Mouse (Mus musculus): Measurements from ENCODE around the gene Tmem219. TPM values are rescaled to one million over a fixed set of nuclear protein-coding genes. Genes with fewer than 3 reads are reported as not detected.

The Tmem219 gene
- polyA plus RNA-seq, 1 experiment from 2014 or later = 23.2 TPM

DNA sequence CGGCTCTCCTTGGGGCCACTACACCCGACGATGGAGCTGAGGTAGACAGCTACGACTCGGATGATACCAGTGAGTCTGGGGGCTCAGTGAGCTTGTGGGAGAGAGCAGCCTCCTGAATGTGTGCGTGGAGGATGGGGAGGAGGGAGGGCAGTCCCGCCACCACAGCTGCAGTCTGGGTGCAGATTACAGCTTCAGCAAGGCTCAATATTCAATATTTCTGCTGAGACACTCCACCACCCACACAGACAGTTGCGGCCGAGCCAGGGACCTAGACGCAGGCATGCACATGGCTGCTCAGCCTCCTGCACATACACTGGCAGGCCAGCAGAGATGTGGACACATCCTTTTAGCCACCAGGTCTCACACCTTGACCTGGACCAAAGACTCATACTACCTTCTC, 73.9 kb downstream of the Tmem219 start:
- no peak overlapping the region for H3K9ac ChIP-seq (ENCODE audit: low read depth, low read length)
- H3K9me3 ChIP-seq (ENCODE audit: control insufficient read depth, low read length) = no peaks in the 10 kb centered on the region
- no peak overlapping the region for H3K27ac ChIP-seq (ENCODE audit: low read depth, low read length)
- no peak for DNase-seq (ENCODE audit: low spot score)
- WGBS = 26% methylated on average over 10 of the region's 10 CpGs
- ATAC-seq (replicated peaks; ENCODE audit: low FRiP score) = no peak
- peaks cover 13% of the 10 kb centered on the region for H3K4me1 ChIP-seq (replicated peaks; ENCODE audit: control insufficient read depth, insufficient read depth, low read length)
- H3K27me3 ChIP-seq (replicated peaks; ENCODE audit: control insufficient read depth, insufficient read depth, low read length) = peaks cover 44% of the 10 kb centered on the region
- H3K36me3 ChIP-seq (ENCODE audit: control insufficient read depth, insufficient read depth, low read length) = peaks cover 15% of the 10 kb centered on the region; the same call in 1 of the 2 replicates
- H3K4me2 ChIP-seq = peak overlapping the region; percentile 93
- H3K4me3 ChIP-seq (ENCODE audit: low read depth, low read length) = no peak overlapping the region

DNA sequence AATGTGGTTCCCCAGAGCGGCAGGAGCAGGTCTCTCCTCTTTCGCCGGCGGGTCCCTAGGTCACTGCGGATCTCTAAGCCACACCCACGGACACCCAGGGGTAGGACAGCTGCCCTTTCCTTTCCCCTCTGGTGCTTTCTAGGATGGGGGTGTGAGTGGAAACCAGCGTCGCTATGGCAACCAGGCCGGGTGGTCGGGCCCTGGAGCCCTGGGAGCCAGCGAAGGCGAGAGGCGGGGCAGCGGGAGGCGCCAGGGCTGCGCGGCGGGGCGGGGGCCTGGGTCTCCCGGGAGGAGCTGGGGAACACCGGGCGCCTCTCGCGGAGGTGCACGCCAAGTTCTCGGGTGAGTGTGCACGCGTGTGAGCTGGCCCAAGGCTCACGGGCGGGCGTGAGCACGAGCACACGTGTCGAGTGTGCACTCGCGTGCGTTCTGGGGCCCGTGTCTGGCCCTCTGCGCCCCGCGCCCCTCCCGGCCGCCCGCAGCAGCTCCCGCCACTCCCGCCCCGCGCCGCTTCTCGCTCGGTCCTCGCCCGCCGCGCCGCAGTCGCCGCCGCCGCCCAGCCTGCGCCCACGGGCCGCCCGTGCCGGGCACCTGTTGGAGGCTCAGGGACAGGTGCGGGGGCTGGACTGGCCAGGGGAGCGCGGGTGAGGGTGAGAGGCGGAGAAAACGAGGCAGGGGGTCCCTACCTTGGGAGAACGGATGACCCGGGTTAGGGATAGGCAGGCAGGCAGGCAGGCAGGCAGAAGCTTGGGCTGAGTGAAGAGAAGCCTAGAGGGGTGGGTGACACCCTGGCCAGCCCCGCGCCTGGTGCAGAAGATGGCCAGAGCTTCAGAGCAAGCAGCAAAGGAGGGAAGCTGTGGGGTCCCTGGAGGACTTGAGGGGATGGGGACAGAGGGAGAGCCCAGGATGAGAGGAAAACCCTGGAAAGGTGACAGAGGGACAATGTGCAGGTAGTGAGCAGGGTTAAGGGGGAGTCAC, 75.0 kb downstream of the Tmem219 start:
- H3K4me3 ChIP-seq (ENCODE audit: low read depth, low read length) = peak overlapping the region; percentile 47
- ATAC-seq (replicated peaks; ENCODE audit: low FRiP score) (no peak), DNase-seq (ENCODE audit: low spot score) (no peak)
- 2% methylated on average over 73 of the region's 74 CpGs for WGBS
- peak overlapping the region; percentile 46; the same call in 1 of the 2 replicates for H3K9ac ChIP-seq (ENCODE audit: low read depth, low read length)
- peaks cover 13% of the 10 kb centered on the region for H3K4me1 ChIP-seq (replicated peaks; ENCODE audit: control insufficient read depth, insufficient read depth, low read length)
- H3K27me3 ChIP-seq (replicated peaks; ENCODE audit: control insufficient read depth, insufficient read depth, low read length) = peaks cover 44% of the 10 kb centered on the region
- H3K27ac ChIP-seq (ENCODE audit: low read depth, low read length) = no peak overlapping the region
- peaks cover 6% of the 10 kb centered on the region; the same call in 1 of the 2 replicates for H3K36me3 ChIP-seq (ENCODE audit: control insufficient read depth, insufficient read depth, low read length)
- H3K9me3 ChIP-seq (ENCODE audit: control insufficient read depth, low read length) = no peaks in the 10 kb centered on the region
- peak overlapping the region; percentile 93 for H3K4me2 ChIP-seq

DNA sequence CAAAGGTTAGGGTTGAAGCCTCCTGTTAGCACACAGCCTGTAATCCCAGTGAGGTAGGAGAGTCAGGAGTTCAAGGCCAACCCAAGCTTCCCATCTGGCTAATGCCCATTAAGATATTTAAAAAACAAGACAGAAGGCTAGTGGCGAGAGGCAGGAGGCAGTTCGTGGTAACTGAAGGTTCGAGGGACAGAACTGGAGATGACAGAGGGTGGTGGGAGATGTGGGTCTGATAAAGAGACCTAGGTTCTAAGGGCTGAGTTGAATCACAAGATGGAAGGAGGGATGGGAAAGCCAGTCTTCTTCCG, 75.6 kb downstream of the Tmem219 start, which contains the start of gene Doc2a:
Gene Doc2a (plus strand): TSS at position 301 of the 305 bp plus-strand sequence.
- Histone ChIP-seq H3K27ac (ENCODE audit: low read depth, low read length) (no peak within 1 kb of the TSS), H3K4me1 (replicated peaks; ENCODE audit: control insufficient read depth, insufficient read depth, low read length) (peaks cover 13% of the 10 kb centered on the region), H3K36me3 (ENCODE audit: control insufficient read depth, insufficient read depth, low read length) (peaks cover under 1% of the 10 kb centered on the region; the same call in 1 of the 2 replicates), H3K9me3 (ENCODE audit: control insufficient read depth, low read length) (no peaks in the 10 kb centered on the region), H3K9ac (ENCODE audit: low read depth, low read length) (peak within 1 kb of the TSS; percentile 46; the same call in 1 of the 2 replicates), H3K4me3 (ENCODE audit: low read depth, low read length) (peak within 1 kb of the TSS; percentile 47), H3K27me3 (replicated peaks; ENCODE audit: control insufficient read depth, insufficient read depth, low read length) (peaks cover 44% of the 10 kb centered on the region), H3K4me2 (peak within 1 kb of the TSS; percentile 93)
- no peak for DNase-seq (ENCODE audit: low spot score)
- WGBS = 25% methylated on average over 4 of the region's 4 CpGs
- no peak for ATAC-seq (replicated peaks; ENCODE audit: low FRiP score)

DNA sequence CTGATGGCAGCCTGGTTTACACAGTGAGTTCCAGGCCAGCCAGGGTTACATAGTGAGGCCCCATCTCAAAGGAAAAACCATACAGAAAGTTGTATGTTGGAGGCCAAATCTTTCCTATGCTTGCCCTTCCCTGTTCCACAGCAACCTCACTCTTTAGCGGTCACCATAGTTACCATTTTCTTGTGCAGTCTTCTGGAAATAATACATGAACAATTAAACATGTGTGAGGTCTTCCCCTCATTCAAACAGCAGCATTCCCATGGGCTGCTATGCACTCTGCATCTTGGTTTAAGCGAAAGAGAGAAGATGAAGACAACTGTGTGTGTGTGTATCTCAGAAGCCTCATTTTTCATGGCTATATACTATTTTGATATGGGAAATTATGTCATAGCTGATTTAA, 77.2 kb downstream of the Tmem219 start:
- Histone ChIP-seq H3K9me3 (ENCODE audit: control insufficient read depth, low read length) (no peaks in the 10 kb centered on the region), H3K4me1 (replicated peaks; ENCODE audit: control insufficient read depth, insufficient read depth, low read length) (peaks cover 13% of the 10 kb centered on the region), H3K27me3 (replicated peaks; ENCODE audit: control insufficient read depth, insufficient read depth, low read length) (peaks cover 40% of the 10 kb centered on the region), H3K4me2 (no peak overlapping the region), H3K9ac (ENCODE audit: low read depth, low read length) (no peak overlapping the region), H3K4me3 (ENCODE audit: low read depth, low read length) (no peak overlapping the region), H3K27ac (ENCODE audit: low read depth, low read length) (no peak overlapping the region), H3K36me3 (ENCODE audit: control insufficient read depth, insufficient read depth, low read length) (no peaks in the 10 kb centered on the region)
- 90% methylated on average over 2 of the region's 2 CpGs for WGBS
- DNase-seq (ENCODE audit: low spot score) (no peak), ATAC-seq (replicated peaks; ENCODE audit: low FRiP score) (no peak)

DNA sequence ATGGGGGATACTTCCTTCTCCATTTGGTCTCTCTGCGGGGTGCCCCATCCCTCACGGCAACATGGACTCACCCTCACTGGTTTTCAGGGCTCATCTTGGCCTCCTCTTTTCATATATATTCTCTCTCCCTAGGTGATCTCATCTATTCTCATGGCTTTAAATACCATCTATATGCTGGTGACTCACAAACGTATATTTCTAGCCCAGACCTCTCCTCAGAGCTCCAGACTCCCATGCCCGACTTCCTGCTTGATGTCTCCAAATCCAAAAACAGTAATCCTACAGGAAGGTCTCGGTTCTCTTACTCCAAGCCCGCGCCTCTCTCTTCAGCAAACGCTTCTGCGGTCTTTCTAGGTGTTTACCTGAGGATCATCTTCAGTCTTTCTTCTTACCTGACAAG, 79.4 kb downstream of the Tmem219 start:
- Histone ChIP-seq H3K4me3 (ENCODE audit: low read depth, low read length) (no peak overlapping the region), H3K4me2 (no peak overlapping the region), H3K27ac (ENCODE audit: low read depth, low read length) (no peak overlapping the region), H3K9me3 (ENCODE audit: control insufficient read depth, low read length) (no peaks in the 10 kb centered on the region), H3K9ac (ENCODE audit: low read depth, low read length) (no peak overlapping the region), H3K4me1 (replicated peaks; ENCODE audit: control insufficient read depth, insufficient read depth, low read length) (peaks cover 9% of the 10 kb centered on the region), H3K36me3 (ENCODE audit: control insufficient read depth, insufficient read depth, low read length) (no peaks in the 10 kb centered on the region), H3K27me3 (replicated peaks; ENCODE audit: control insufficient read depth, insufficient read depth, low read length) (peaks cover 19% of the 10 kb centered on the region)
- ATAC-seq (replicated peaks; ENCODE audit: low FRiP score) (no peak), DNase-seq (ENCODE audit: low spot score) (no peak)
- 71% methylated on average over 9 of the region's 9 CpGs for WGBS

Other genes with a start within 250 kb of the Tmem219 start
- gene Sult1a1, start 246.5 kb downstream of the Tmem219 start, polyA plus RNA-seq (2014; fragmentation: Nextera tagmentation; extraction: Ambion mirVana) = 0.14 and 0.44 TPM in 2 replicates
- gene Bola2, start 227.5 kb downstream of the Tmem219 start, polyA plus RNA-seq (2014; fragmentation: Nextera tagmentation; extraction: Ambion mirVana) = 210 and 217 TPM in 2 replicates
- 6.6 and 7.7 TPM in 2 replicates for gene Slx1b, start 227.1 kb downstream of the Tmem219 start, polyA plus RNA-seq (2014; fragmentation: Nextera tagmentation; extraction: Ambion mirVana)
- gene Coro1a, start 215.1 kb downstream of the Tmem219 start, polyA plus RNA-seq (2014; fragmentation: Nextera tagmentation; extraction: Ambion mirVana) = 94.0 and 94.9 TPM in 2 replicates
- gene Mapk3, start 163.3 kb downstream of the Tmem219 start, polyA plus RNA-seq (2014; fragmentation: Nextera tagmentation; extraction: Ambion mirVana) = 34.0 and 39.3 TPM in 2 replicates
- 0.87 and 0.96 TPM in 2 replicates for gene Gdpd3, start 156.6 kb downstream of the Tmem219 start, polyA plus RNA-seq (2014; fragmentation: Nextera tagmentation; extraction: Ambion mirVana)
- 49.1 and 52.2 TPM in 2 replicates for gene Ypel3, start 146.0 kb downstream of the Tmem219 start, polyA plus RNA-seq (2014; fragmentation: Nextera tagmentation; extraction: Ambion mirVana)
- 0.22 and 0.55 TPM in 2 replicates for gene Tbx6, start 141.4 kb downstream of the Tmem219 start, polyA plus RNA-seq (2014; fragmentation: Nextera tagmentation; extraction: Ambion mirVana)
- gene Ppp4c, start 130.4 kb downstream of the Tmem219 start, polyA plus RNA-seq (2014; fragmentation: Nextera tagmentation; extraction: Ambion mirVana) = 266 and 269 TPM in 2 replicates
- gene Fam57b, start 125.2 kb downstream of the Tmem219 start, polyA plus RNA-seq (2014; fragmentation: Nextera tagmentation; extraction: Ambion mirVana) = 0.21 TPM in 1 of 2 replicates, not detected in the other
- gene 4930451I11Rik, start 91.3 kb downstream of the Tmem219 start, polyA plus RNA-seq (2014; fragmentation: Nextera tagmentation; extraction: Ambion mirVana) = not detected in 2 replicates
- gene Doc2a, start 75.5 kb downstream of the Tmem219 start, polyA plus RNA-seq (2014; fragmentation: Nextera tagmentation; extraction: Ambion mirVana) = 0.52 and 1.6 TPM in 2 replicates
- gene Hirip3, start 60.9 kb downstream of the Tmem219 start, polyA plus RNA-seq (2014; fragmentation: Nextera tagmentation; extraction: Ambion mirVana) = 17.3 and 24.6 TPM in 2 replicates
- gene Ino80e, start 60.5 kb downstream of the Tmem219 start, polyA plus RNA-seq (2014; fragmentation: Nextera tagmentation; extraction: Ambion mirVana) = 124 and 130 TPM in 2 replicates
- gene Taok2, start 38.2 kb downstream of the Tmem219 start, polyA plus RNA-seq (2014; fragmentation: Nextera tagmentation; extraction: Ambion mirVana) = 23.0 and 24.0 TPM in 2 replicates
- gene Kctd13, start 6.0 kb upstream of the Tmem219 start, polyA plus RNA-seq (2014; fragmentation: Nextera tagmentation; extraction: Ambion mirVana) = 15.7 and 16.5 TPM in 2 replicates
- gene Asphd1, start 26.7 kb upstream of the Tmem219 start, polyA plus RNA-seq (2014; fragmentation: Nextera tagmentation; extraction: Ambion mirVana) = not detected in 2 replicates
- gene Sez6l2, start 27.6 kb upstream of the Tmem219 start, polyA plus RNA-seq (2014; fragmentation: Nextera tagmentation; extraction: Ambion mirVana) = 0.27 TPM in 2 replicates
- gene Cdipt, start 53.0 kb upstream of the Tmem219 start, polyA plus RNA-seq (2014; fragmentation: Nextera tagmentation; extraction: Ambion mirVana) = 72.2 and 74.4 TPM in 2 replicates
- gene Cdiptos, start 53.2 kb upstream of the Tmem219 start, polyA plus RNA-seq (2014; fragmentation: Nextera tagmentation; extraction: Ambion mirVana) = 0.67 and 1.0 TPM in 2 replicates
- 8.3 and 9.4 TPM in 2 replicates for gene Mvp, start 91.7 kb upstream of the Tmem219 start, polyA plus RNA-seq (2014; fragmentation: Nextera tagmentation; extraction: Ambion mirVana)
- 0.41 TPM in 1 of 2 replicates, not detected in the other for gene Pagr1b, start 93.6 kb upstream of the Tmem219 start, polyA plus RNA-seq (2014; fragmentation: Nextera tagmentation; extraction: Ambion mirVana)
- gene Pagr1a, start 94.4 kb upstream of the Tmem219 start, polyA plus RNA-seq (2014; fragmentation: Nextera tagmentation; extraction: Ambion mirVana) = 45.6 and 75.0 TPM in 2 replicates
- gene Gm42742, start 98.2 kb upstream of the Tmem219 start, polyA plus RNA-seq (2014; fragmentation: Nextera tagmentation; extraction: Ambion mirVana) = 19.8 and 52.9 TPM in 2 replicates
- 4.5 and 5.4 TPM in 2 replicates for gene Prrt2, start 98.3 kb upstream of the Tmem219 start, polyA plus RNA-seq (2014; fragmentation: Nextera tagmentation; extraction: Ambion mirVana)
- 90.8 and 98.8 TPM in 2 replicates for gene Maz, start 104.1 kb upstream of the Tmem219 start, polyA plus RNA-seq (2014; fragmentation: Nextera tagmentation; extraction: Ambion mirVana)
- 152 and 170 TPM in 2 replicates for gene Kif22, start 119.6 kb upstream of the Tmem219 start, polyA plus RNA-seq (2014; fragmentation: Nextera tagmentation; extraction: Ambion mirVana)
- not detected in 2 replicates for gene Zg16, start 164.4 kb upstream of the Tmem219 start, polyA plus RNA-seq (2014; fragmentation: Nextera tagmentation; extraction: Ambion mirVana)
- gene AI467606, start 168.4 kb upstream of the Tmem219 start, polyA plus RNA-seq (2014; fragmentation: Nextera tagmentation; extraction: Ambion mirVana) = 12.3 and 13.7 TPM in 2 replicates
- 43.8 and 44.2 TPM in 2 replicates for gene Qprt, start 199.3 kb upstream of the Tmem219 start, polyA plus RNA-seq (2014; fragmentation: Nextera tagmentation; extraction: Ambion mirVana)
- 12.7 and 14.4 TPM in 2 replicates for gene Spn, start 214.9 kb upstream of the Tmem219 start, polyA plus RNA-seq (2014; fragmentation: Nextera tagmentation; extraction: Ambion mirVana)